Comparison of ENCODE assay signal across 23 mouse cellular contexts in the genomic region with DNA sequence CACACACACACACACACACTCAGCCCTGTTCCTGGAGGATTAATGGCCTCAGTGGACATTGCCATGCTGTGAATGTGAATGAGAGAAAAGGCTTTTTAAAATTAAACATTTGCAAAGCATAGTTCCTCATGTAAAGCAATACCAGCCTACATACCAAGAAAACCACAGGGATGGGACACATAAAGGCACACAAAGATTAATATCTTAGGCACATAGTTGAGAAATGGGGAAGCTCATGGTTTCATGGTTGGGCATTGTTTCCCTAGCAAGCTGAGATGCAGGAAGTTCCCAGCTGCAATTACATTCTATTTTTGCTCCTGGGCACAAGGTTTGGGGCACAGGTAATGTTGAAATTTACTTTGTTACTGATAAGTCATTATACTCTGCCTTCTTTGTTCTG. TPM values are rescaled to one million over a fixed set of nuclear protein-coding genes. Genes with fewer than 3 reads are reported as not detected.
"Had no signal": no experiment of that assay in that cellular context is flagged by ENCODE, and none has a peak within 500 bp of the region (broad histone marks: within the 10 kb centered on the region; RNA-seq: fewer than 3 reads in every experiment).

No protein-coding gene starts in this region.

- H3K27ac ChIP-seq: lung, embryonic 15.5 days; macrophage; midbrain, embryonic 13.5 days; neural tube, embryonic 12.5 days; stomach, embryonic 15.5 days; stomach, postnatal 0 days had no signal

- H3K4me1 ChIP-seq: lung, embryonic 15.5 days; megakaryocyte, embryonic 14.5 days; midbrain, embryonic 13.5 days; neural tube, embryonic 12.5 days; stomach, embryonic 15.5 days had no signal

- H3K27me3 ChIP-seq: lung, embryonic 15.5 days; megakaryocyte, embryonic 14.5 days; midbrain, embryonic 13.5 days; neural tube, embryonic 12.5 days; stomach, embryonic 15.5 days had no signal

- H3K9ac ChIP-seq: liver, postnatal 0 days; lung, embryonic 15.5 days; midbrain, embryonic 13.5 days; neural tube, embryonic 12.5 days; stomach, embryonic 15.5 days had no signal

- ATAC-seq: liver, postnatal 0 days; lung, postnatal 0 days; midbrain, embryonic 13.5 days had no signal

- H3K4me3 ChIP-seq: lung, embryonic 15.5 days; megakaryocyte, embryonic 14.5 days; midbrain, embryonic 13.5 days; neural tube, embryonic 12.5 days; stomach, embryonic 15.5 days had no signal

- H3K9me3 ChIP-seq: lung, embryonic 15.5 days; megakaryocyte, embryonic 14.5 days; midbrain, embryonic 13.5 days; neural tube, embryonic 12.5 days; stomach, embryonic 15.5 days had no signal

- DNase-seq: liver, postnatal 0 days; lung, adult 2 months; lung, postnatal 14 days; lung, postnatal 36 days; right cerebral cortex, postnatal 14 days; thymus, adult 2 months; thymus, postnatal 25 days; thymus, postnatal 4 days had no signal

- H3K36me3 ChIP-seq: lung, embryonic 15.5 days; midbrain, embryonic 13.5 days; neural tube, embryonic 12.5 days; stomach, embryonic 15.5 days had no signal

RNA-seq across cellular contexts. Expression of a gene that starts 31.3 kb away (rescaled TPM):
- total RNA-seq: midbrain, postnatal 0 days; monocyte, adult 5-6 weeks; neutrophil, adult 5-6 weeks had no signal
- polyA plus RNA-seq: macrophage; midbrain, embryonic 11.5 days; midbrain, embryonic 13.5 days; midbrain, postnatal 0 days; neural tube, embryonic 12.5 days; neural tube, embryonic 14.5 days had no signal

RNA-seq across cellular contexts. Expression of a gene that starts 58.2 kb away (rescaled TPM):
- total RNA-seq: midbrain, postnatal 0 days; monocyte, adult 5-6 weeks; neutrophil, adult 5-6 weeks had no signal
- polyA plus RNA-seq: liver, postnatal 0 days; lung, adult 2 months; lung, embryonic 15.5 days; lung, postnatal 0 days; macrophage; midbrain, embryonic 11.5 days; midbrain, embryonic 13.5 days; midbrain, postnatal 0 days; neural tube, embryonic 12.5 days; neural tube, embryonic 14.5 days; spleen, adult 2 months; stomach, embryonic 15.5 days; stomach, postnatal 0 days; thymus, adult 2 months; urinary bladder, adult 2 months had no signal
